Mouse (Mus musculus) liver, postnatal 0 days (tissue): ENCODE results near the gene Tshz2.

Source experiments
- CTCF ChIP-seq: sonication (generic); IDR thresholded peaks from 2 replicates; pipeline ENCODE4 v1.5.1; 2016; ENCODE audit warnings: antibody characterized with exemption, low read depth
- EP300 ChIP-seq: IDR thresholded peaks from 2 replicates; pipeline ENCODE4 v1.6.1; 2016; ENCODE audit warnings: antibody characterized with exemption, low read depth, mild to moderate bottlenecking

DNA sequence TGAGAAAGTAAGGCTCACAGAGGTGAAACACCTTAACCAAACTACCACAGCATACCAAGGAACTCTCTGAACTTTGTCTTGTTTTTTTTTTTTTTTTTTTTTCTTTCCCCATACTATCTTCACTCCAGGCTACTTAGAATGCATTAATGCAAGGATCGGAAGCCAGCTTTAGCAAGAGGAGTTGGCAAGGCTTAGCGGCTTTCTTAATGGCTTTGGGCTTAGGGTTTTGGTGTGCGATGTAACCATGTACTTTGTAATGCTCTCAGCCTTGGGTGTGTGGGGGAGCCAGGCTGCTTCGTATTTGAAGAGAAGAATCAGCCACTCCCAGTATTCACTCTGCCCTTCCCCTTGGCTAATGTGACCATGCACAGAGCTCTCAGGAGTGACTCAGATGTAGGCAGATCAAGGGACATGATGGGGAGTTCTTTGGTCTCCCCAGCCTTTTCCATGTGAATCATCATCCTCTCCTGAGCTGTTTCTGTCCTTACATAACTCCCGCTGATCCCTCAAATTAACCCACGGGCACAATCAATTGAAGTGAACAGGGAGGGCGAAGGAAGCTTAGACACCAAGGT, 204.3 kb downstream of the Tshz2 start:
- TF ChIP-seq CTCF, result no peak
- TF ChIP-seq EP300, result no peak
